In genomic region chr7:4915007-4915665, GRCm38 (mm10) we compare ENCODE assay signal across 8 mouse cellular contexts. TPM values are rescaled to one million over a fixed set of nuclear protein-coding genes. Genes with fewer than 3 reads are reported as not detected.
DNase-seq lines count a peak whose midpoint lies in the region; ATAC-seq and TF ChIP-seq lines count a peak whose summit lies in the region.

Gene Zfp628 (plus strand): TSS chr7:4915217.

- H3K9me3 ChIP-seq in ES-Bruce4 (replicated peaks; ENCODE audit: control insufficient read depth, insufficient read depth, low read length, poor library complexity, severe bottlenecking), result no peaks in the 10 kb centered on the region
- H3K9me3 ChIP-seq in forebrain, embryonic 13.5 days (replicated peaks), result no peaks in the 10 kb centered on the region
- no peaks in the 10 kb centered on the region for H3K9me3 ChIP-seq in liver, postnatal 0 days (ENCODE audit: low read length)
- H3K9me3 ChIP-seq in neural tube, embryonic 14.5 days (ENCODE audit: control insufficient read depth, low read length), result no peaks in the 10 kb centered on the region

- peak within 1 kb of the TSS; percentile 47 for H3K27ac ChIP-seq in ES-Bruce4 (ENCODE audit: insufficient read depth, low read length)
- H3K27ac ChIP-seq in forebrain, embryonic 13.5 days, result peak within 1 kb of the TSS; percentile 97
- peak within 1 kb of the TSS; percentile 94 for H3K27ac ChIP-seq in liver, postnatal 0 days (ENCODE audit: low read depth)
- H3K27ac ChIP-seq in neural tube, embryonic 14.5 days (ENCODE audit: low read depth, low read length), result peak within 1 kb of the TSS; percentile 99

- no peaks in the 10 kb centered on the region for H3K36me3 ChIP-seq in ES-Bruce4 (ENCODE audit: control insufficient read depth, insufficient read depth, low read length, poor library complexity, severe bottlenecking)
- H3K36me3 ChIP-seq in forebrain, embryonic 13.5 days (ENCODE audit: poor library complexity, severe bottlenecking), result peaks cover 29% of the 10 kb centered on the region
- peaks cover 23% of the 10 kb centered on the region for H3K36me3 ChIP-seq in liver, postnatal 0 days (replicated peaks; ENCODE audit: insufficient read depth, low read length)
- peaks cover 13% of the 10 kb centered on the region for H3K36me3 ChIP-seq in neural tube, embryonic 14.5 days (ENCODE audit: control insufficient read depth, insufficient read depth, low read length)

- peak; percentile 97 to 98 for DNase-seq in heart, postnatal 10 days
- DNase-seq in large intestine, adult 2 months (ENCODE audit: low read depth, low spot score), result peak; percentile 78
- DNase-seq in liver, postnatal 0 days, result peak; percentile 94
- peak; percentile 96 for DNase-seq in testis, postnatal 10 days (ENCODE audit: low spot score)

- no peaks in the 10 kb centered on the region for H3K27me3 ChIP-seq in ES-Bruce4 (ENCODE audit: control insufficient read depth, insufficient read depth, low read length, poor library complexity, severe bottlenecking)
- H3K27me3 ChIP-seq in forebrain, embryonic 13.5 days, result no peaks in the 10 kb centered on the region
- H3K27me3 ChIP-seq in liver, postnatal 0 days (ENCODE audit: insufficient read depth, low read length), result no peaks in the 10 kb centered on the region
- H3K27me3 ChIP-seq in neural tube, embryonic 14.5 days (ENCODE audit: control insufficient read depth, insufficient read depth, low read length), result no peaks in the 10 kb centered on the region

- no peak for TF ChIP-seq CTCF in ES-Bruce4 (IDR thresholded peaks at IDR 0.05; ENCODE audit: low read depth, low read length)
- no peak for TF ChIP-seq CTCF in liver, postnatal 0 days (IDR thresholded peaks at IDR 0.05; ENCODE audit: low read depth)

- intact Hi-C loops in heart, postnatal 10 days (cut with DNase I), result loop anchor here (5.0 kb wide), 1 partner anchor 103 kb away; the partner anchor contains the start of gene Ube2s

- peak within 1 kb of the TSS; percentile 92 for H3K4me3 ChIP-seq in ES-Bruce4 (ENCODE audit: low read depth, low read length)
- peak within 1 kb of the TSS; percentile 66 for H3K4me3 ChIP-seq in forebrain, embryonic 13.5 days
- H3K4me3 ChIP-seq in liver, postnatal 0 days (ENCODE audit: low read depth, low read length), result peak within 1 kb of the TSS; percentile 84
- H3K4me3 ChIP-seq in neural tube, embryonic 14.5 days (ENCODE audit: low read depth, low read length), result peak within 1 kb of the TSS; percentile 69

- peak; percentile 76 for ATAC-seq in cerebellum, adult (ENCODE audit: insufficient number of reproducible peaks, low FRiP score, low TSS enrichment)
- ATAC-seq in forebrain, embryonic 13.5 days, result peak; percentile 90
- ATAC-seq in liver, postnatal 0 days, result peak; percentile 94
- peak; percentile 88 for ATAC-seq in neural tube, embryonic 14.5 days (ENCODE audit: low read depth)

- peak within 1 kb of the TSS; percentile 96 for H3K9ac ChIP-seq in ES-Bruce4 (ENCODE audit: low read depth, poor library complexity, severe bottlenecking)
- peak within 1 kb of the TSS; percentile 88 for H3K9ac ChIP-seq in forebrain, embryonic 13.5 days
- peak within 1 kb of the TSS; percentile 92 for H3K9ac ChIP-seq in liver, postnatal 0 days (replicated peaks)
- peak within 1 kb of the TSS; percentile 87 for H3K9ac ChIP-seq in neural tube, embryonic 14.5 days (replicated peaks; ENCODE audit: low read depth, low read length)

- TF ChIP-seq POLR2A in ES-Bruce4 (IDR thresholded peaks at IDR 0.05; ENCODE audit: insufficient read depth, low read length), result peak; percentile 78

- no peak for TF ChIP-seq EP300 in ES-Bruce4 (IDR thresholded peaks at IDR 0.05; ENCODE audit: insufficient read depth, low read depth, low read length)
- TF ChIP-seq EP300 in liver, postnatal 0 days (IDR thresholded peaks at IDR 0.05; ENCODE audit: low read depth), result peak; percentile 55; the same call in 1 of the 2 replicates

- H3K4me2 ChIP-seq in forebrain, embryonic 13.5 days, result peak within 1 kb of the TSS; percentile 89
- H3K4me2 ChIP-seq in liver, postnatal 0 days (ENCODE audit: low read depth, low read length), result peak within 1 kb of the TSS; percentile 91
- peak within 1 kb of the TSS; percentile 86 for H3K4me2 ChIP-seq in neural tube, embryonic 14.5 days (ENCODE audit: low read depth, low read length)

- WGBS in forebrain, embryonic 13.5 days, result under 1% methylated on average over 50 of the region's 56 CpGs
- under 1% methylated on average over 56 of the region's 56 CpGs for WGBS in large intestine, adult 2 months
- 2% methylated on average over 47 of the region's 56 CpGs for WGBS in liver, postnatal 0 days (ENCODE audit: insufficient replicate concordance)
- under 1% methylated on average over 44 of the region's 56 CpGs for WGBS in neural tube, embryonic 14.5 days

- peaks cover 1% of the 10 kb centered on the region for H3K4me1 ChIP-seq in ES-Bruce4 (ENCODE audit: control insufficient read depth, insufficient read depth, low read length)
- H3K4me1 ChIP-seq in forebrain, embryonic 13.5 days, result peaks cover 26% of the 10 kb centered on the region
- peaks cover 20% of the 10 kb centered on the region for H3K4me1 ChIP-seq in liver, postnatal 0 days (ENCODE audit: insufficient read depth)
- H3K4me1 ChIP-seq in neural tube, embryonic 14.5 days (ENCODE audit: control insufficient read depth, insufficient read depth, low read length), result peaks cover 12% of the 10 kb centered on the region

RNA-seq across cellular contexts. Expression of gene Zfp628, which starts in this region (rescaled TPM):
- polyA plus RNA-seq in ES-Bruce4 (2011; ENCODE audit: insufficient read depth, insufficient read length, low read depth, missing spikeins), result 5.0 and 5.4 TPM in 2 replicates
- polyA plus RNA-seq in forebrain, embryonic 13.5 days (2015; fragmentation: Nextera tagmentation; extraction: Ambion mirVana), result 4.3 and 4.5 TPM in 2 replicates
- total RNA-seq in heart, postnatal 10 days (2021), result 10 to 100 TPM; 11.8 to 13.8 TPM
- polyA plus RNA-seq in large intestine, adult 2 months (2012; rRNA removed), result 12.7 and 14.6 TPM in 2 replicates
- polyA plus RNA-seq in liver, postnatal 0 days (2015; fragmentation: Nextera tagmentation; extraction: Ambion mirVana), result 0.90 and 1.0 TPM in 2 replicates
- 2.8 and 3.7 TPM in 2 replicates for polyA plus RNA-seq in neural tube, embryonic 14.5 days (2014; fragmentation: Nextera tagmentation; extraction: Ambion mirVana)

Comparison
In these comparisons a context has a peak if more than half of its experiments do, and no peak if none do; other contexts are left out.
1. Peak in every context shown above with its lines: DNase-seq, ATAC-seq, H3K4me3 ChIP-seq and H3K27ac ChIP-seq.
2. H3K27ac ChIP-seq: peak in every context shown above with its lines; median percentile 99 in neural tube, embryonic 14.5 days; 97 in forebrain, embryonic 13.5 days; 94 in liver, postnatal 0 days; 47 in ES-Bruce4.